Mouse (Mus musculus) hindbrain, embryonic 15.5 days (tissue): ENCODE measurements around the gene Atp5d. TPM values are rescaled to one million over a fixed set of nuclear protein-coding genes. Genes with fewer than 3 reads are reported as not detected.

Source experiments
- ATAC-seq: fragments of 200-750 bp; cut with Nextera tagmentation; 2 replicates; pipeline ENCODE4 v1.8.0; 2017; ENCODE audit warnings: low read depth, moderate number of reproducible peaks, moderate TSS enrichment; ENCODE audit not compliant: low FRiP score
- H3K27ac ChIP-seq: fragments of 300-500 bp; sonication (generic); replicated peaks from 2 replicates; pipeline ENCODE4 v1.5.1; 2015; ENCODE audit warnings: mild to moderate bottlenecking, inconsistent platforms
- H3K27me3 ChIP-seq: fragments of 300-500 bp; sonication (generic); 2 replicates; pipeline ENCODE4 v1.6.1; 2015; ENCODE audit warnings: control low read depth, inconsistent platforms
- H3K36me3 ChIP-seq: fragments of 300-500 bp; sonication (generic); 2 replicates; pipeline ENCODE4 v1.6.1; 2015; ENCODE audit warnings: control low read depth, inconsistent platforms
- H3K4me1 ChIP-seq: fragments of 300-500 bp; sonication (generic); replicated peaks from 2 replicates; pipeline ENCODE4 v1.6.1; 2015; ENCODE audit warnings: control low read depth, inconsistent platforms
- H3K4me2 ChIP-seq: fragments of 300-500 bp; sonication (generic); 2 replicates; pipeline ENCODE4 v1.6.1; 2015; ENCODE audit warnings: moderate library complexity, mild to moderate bottlenecking, inconsistent platforms
- H3K4me3 ChIP-seq: fragments of 300-500 bp; sonication (generic); 2 replicates; pipeline ENCODE4 v1.5.1; 2015; ENCODE audit warnings: mild to moderate bottlenecking, inconsistent platforms
- H3K9ac ChIP-seq: fragments of 300-500 bp; sonication (generic); 2 replicates; pipeline ENCODE4 v1.6.1; 2015; ENCODE audit warnings: inconsistent platforms
- H3K9me3 ChIP-seq: fragments of 300-500 bp; sonication (generic); 2 replicates; pipeline ENCODE4 v1.6.1; 2016; ENCODE audit warnings: control low read depth, inconsistent platforms
- WGBS: fragments of 180-500 bp; shearing (Covaris S2); methylation state at CpG from one replicate; pipeline ENCODE4 v1.1.7; 2015; 5-methylcytosine and 5-hydroxymethylcytosine counted together
- polyA plus RNA-seq: library from polyadenylated mRNA; unstranded; fragments of >200 nt; fragmentation: Nextera tagmentation; extraction: Ambion mirVana; gene quantifications from 2 replicates; pipeline ENCODE4 v1.2.1, GENCODE M21; 2015

Atp5d gene
- polyA plus RNA-seq, 1 experiment from 2014 or later, result 517 TPM

GRCm38 (mm10) chr10:80151211-80152034 lies 13.0 kb downstream of the Atp5d start:
- Histone ChIP-seq H3K4me2 (peak overlapping the region; percentile 96), H3K4me3 (peak overlapping the region; percentile 87), H3K9me3 (no peaks in the 10 kb centered on the region), H3K9ac (peak overlapping the region; percentile 99), H3K27ac (peak overlapping the region; percentile 100), H3K27me3 (no peaks in the 10 kb centered on the region), H3K36me3 (peaks cover 34% of the 10 kb centered on the region), H3K4me1 (peaks cover 53% of the 10 kb centered on the region)
- no peak for ATAC-seq
- WGBS, result under 1% methylated on average over 24 of the region's 26 CpGs

GRCm38 (mm10) chr10:80152071-80152872 lies 13.8 kb downstream of the Atp5d start:
- Histone ChIP-seq H3K36me3 (peaks cover 43% of the 10 kb centered on the region), H3K4me1 (peaks cover 62% of the 10 kb centered on the region)
- 4% methylated on average over 15 of the region's 15 CpGs for WGBS

GRCm38 (mm10) chr10:80152873-80153260 lies 14.4 kb downstream of the Atp5d start:
- Histone ChIP-seq H3K4me3 (peak overlapping the region; percentile 87), H3K9me3 (no peaks in the 10 kb centered on the region), H3K27me3 (no peaks in the 10 kb centered on the region), H3K36me3 (peaks cover 46% of the 10 kb centered on the region), H3K4me1 (peaks cover 60% of the 10 kb centered on the region), H3K9ac (peak overlapping the region; percentile 99), H3K4me2 (peak overlapping the region; percentile 96), H3K27ac (peak overlapping the region; percentile 100)
- 34% methylated on average over 3 of the region's 3 CpGs for WGBS
- ATAC-seq, result no peak

More at GRCm38 (mm10) chr10:80152071-80152872, 13.8 kb downstream of the Atp5d start:
- Histone ChIP-seq H3K4me3 (peak overlapping the region; percentile 87), H3K27ac (peak overlapping the region; percentile 100), H3K4me2 (peak overlapping the region; percentile 96), H3K9me3 (no peaks in the 10 kb centered on the region), H3K27me3 (no peaks in the 10 kb centered on the region), H3K9ac (peak overlapping the region; percentile 99)
- no peak for ATAC-seq

- peak overlapping the region; percentile 96 for H3K4me2 ChIP-seq
- no peaks in the 10 kb centered on the region for H3K27me3 ChIP-seq
- H3K9ac ChIP-seq, result 0 out of 2 replicates have a peak overlapping the region, but pooled peaks have one; percentile 2
- H3K36me3 ChIP-seq, result peaks cover 46% of the 10 kb centered on the region
- H3K9me3 ChIP-seq, result no peaks in the 10 kb centered on the region
- peaks cover 65% of the 10 kb centered on the region for H3K4me1 ChIP-seq
- WGBS, result 84% methylated on average over 19 of the region's 19 CpGs
- no peak for ATAC-seq
- H3K4me3 ChIP-seq, result peak overlapping the region; percentile 3; the same call in 1 of the 2 replicates
- H3K27ac ChIP-seq, result peak overlapping the region; percentile 100; the same call in 1 of the 2 replicates
Measured at GRCm38 (mm10) chr10:80153713-80154112, 15.3 kb downstream of the Atp5d start.

- peaks cover 46% of the 10 kb centered on the region for H3K36me3 ChIP-seq
- H3K4me1 ChIP-seq, result peaks cover 72% of the 10 kb centered on the region
- WGBS, result 89% methylated on average over 7 of the region's 7 CpGs
Measured at GRCm38 (mm10) chr10:80154384-80154783, 16.0 kb downstream of the Atp5d start.

GRCm38 (mm10) chr10:80155277-80155676 lies 16.8 kb downstream of the Atp5d start:
- Histone ChIP-seq H3K9me3 (no peaks in the 10 kb centered on the region), H3K27me3 (no peaks in the 10 kb centered on the region), H3K9ac (no peak overlapping the region), H3K4me3 (no peak overlapping the region), H3K27ac (peak overlapping the region; percentile 67), H3K4me1 (peaks cover 78% of the 10 kb centered on the region), H3K36me3 (peaks cover 46% of the 10 kb centered on the region), H3K4me2 (peak overlapping the region; percentile 8; the same call in 1 of the 2 replicates)
- no peak for ATAC-seq
- WGBS, result 45% methylated on average over 1 of the region's 1 CpGs

More at GRCm38 (mm10) chr10:80154384-80154783, 16.0 kb downstream of the Atp5d start:
- Histone ChIP-seq H3K4me3 (no peak overlapping the region), H3K4me2 (no peak overlapping the region; the same call in 1 of the 2 replicates), H3K9ac (no peak overlapping the region), H3K9me3 (no peaks in the 10 kb centered on the region), H3K27me3 (no peaks in the 10 kb centered on the region), H3K27ac (peak overlapping the region; percentile 67; the same call in 1 of the 2 replicates)
- no peak for ATAC-seq

GRCm38 (mm10) chr10:80156002-80156751 lies 17.7 kb downstream of the Atp5d start:
- Histone ChIP-seq H3K4me1 (peaks cover 86% of the 10 kb centered on the region), H3K4me2 (no peak overlapping the region), H3K9me3 (no peaks in the 10 kb centered on the region), H3K27me3 (no peaks in the 10 kb centered on the region), H3K36me3 (peaks cover 46% of the 10 kb centered on the region), H3K27ac (peak overlapping the region; percentile 67), H3K9ac (no peak overlapping the region), H3K4me3 (no peak overlapping the region)
- no peak for ATAC-seq
- 84% methylated on average over 29 of the region's 29 CpGs for WGBS

GRCm38 (mm10) chr10:80156752-80157053 lies 18.3 kb downstream of the Atp5d start:
- Histone ChIP-seq H3K9ac (no peak overlapping the region), H3K4me3 (no peak overlapping the region), H3K27me3 (no peaks in the 10 kb centered on the region), H3K4me2 (no peak overlapping the region), H3K27ac (peak overlapping the region; percentile 67), H3K9me3 (no peaks in the 10 kb centered on the region), H3K4me1 (peaks cover 89% of the 10 kb centered on the region), H3K36me3 (peaks cover 46% of the 10 kb centered on the region)
- 54% methylated on average over 7 of the region's 7 CpGs for WGBS
- no peak for ATAC-seq

GRCm38 (mm10) chr10:80157141-80157929 lies 18.9 kb downstream of the Atp5d start:
- Histone ChIP-seq H3K36me3 (peaks cover 46% of the 10 kb centered on the region), H3K9me3 (no peaks in the 10 kb centered on the region), H3K4me3 (no peak overlapping the region), H3K27me3 (no peaks in the 10 kb centered on the region), H3K9ac (peak overlapping the region; percentile 16; the same call in 1 of the 2 replicates), H3K4me2 (no peak overlapping the region; the same call in 1 of the 2 replicates), H3K27ac (peak overlapping the region; percentile 78), H3K4me1 (peaks cover 87% of the 10 kb centered on the region)
- ATAC-seq, result no peak
- WGBS, result 48% methylated on average over 15 of the region's 15 CpGs

GRCm38 (mm10) chr10:80158307-80158986 lies 20.0 kb downstream of the Atp5d start:
- H3K9me3 ChIP-seq, result no peaks in the 10 kb centered on the region
- no peaks in the 10 kb centered on the region for H3K27me3 ChIP-seq
- peak overlapping the region; percentile 90 for H3K27ac ChIP-seq
- ATAC-seq, result no peak
- H3K4me3 ChIP-seq, result no peak overlapping the region
- H3K4me2 ChIP-seq, result peak overlapping the region; percentile 72
- no peak overlapping the region; the same call in 1 of the 2 replicates for H3K9ac ChIP-seq
- H3K36me3 ChIP-seq, result peaks cover 42% of the 10 kb centered on the region
- peaks cover 76% of the 10 kb centered on the region for H3K4me1 ChIP-seq
- 13% methylated on average over 18 of the region's 18 CpGs for WGBS
